Mouse (Mus musculus): ENCODE results near the gene Hbp1. TPM values are rescaled to one million over a fixed set of nuclear protein-coding genes. Genes with fewer than 3 reads are reported as not detected.

Gene Hbp1
- polyA plus RNA-seq, 1 experiment from 2014 or later = 129 TPM

DNA sequence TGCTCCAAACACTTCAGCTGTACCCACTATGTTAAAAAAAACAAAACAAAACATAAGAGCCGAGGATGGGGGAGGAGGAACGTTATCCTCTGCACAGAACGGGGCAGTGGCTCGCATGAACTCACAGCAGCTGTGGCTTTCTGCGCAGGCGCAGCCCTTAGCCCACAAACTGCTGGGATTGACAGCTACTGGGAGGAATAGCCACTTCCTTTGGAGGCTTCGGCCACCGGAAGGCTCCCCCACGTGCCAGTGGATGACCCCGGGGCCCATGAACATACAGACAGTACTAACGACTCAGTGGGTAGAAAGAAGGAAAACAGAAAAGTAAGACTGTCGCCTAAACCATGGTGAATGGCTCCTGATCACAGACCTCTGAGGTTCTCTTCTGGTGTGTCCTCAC is 34.3 kb upstream of the Hbp1 start:
- 56% methylated on average over 12 of the region's 12 CpGs for WGBS
- ATAC-seq (replicated peaks; ENCODE audit: insufficient number of reproducible peaks, low FRiP score, low TSS enrichment, low read depth) (no peak), DNase-seq (ENCODE audit: low spot score) (no peak)
- no peaks in the 10 kb centered on the region for H3K9me3 ChIP-seq (replicated peaks; ENCODE audit: control insufficient read depth, low read length)
- H3K27me3 ChIP-seq (ENCODE audit: control insufficient read depth, insufficient read depth, low read length) = no peaks in the 10 kb centered on the region
- H3K4me3 ChIP-seq (ENCODE audit: low read depth, low read length) = no peak overlapping the region
- H3K27ac ChIP-seq (replicated peaks; ENCODE audit: low read depth, low read length) = no peak overlapping the region
- H3K4me1 ChIP-seq (ENCODE audit: control insufficient read depth, insufficient read depth, low read length) = no peaks in the 10 kb centered on the region
- H3K4me2 ChIP-seq (ENCODE audit: low read depth, low read length) = no peak overlapping the region
- no peak overlapping the region for H3K9ac ChIP-seq (replicated peaks; ENCODE audit: low read length)
- no peaks in the 10 kb centered on the region for H3K36me3 ChIP-seq (replicated peaks; ENCODE audit: control insufficient read depth, insufficient read depth, low read depth, low read length)

DNA sequence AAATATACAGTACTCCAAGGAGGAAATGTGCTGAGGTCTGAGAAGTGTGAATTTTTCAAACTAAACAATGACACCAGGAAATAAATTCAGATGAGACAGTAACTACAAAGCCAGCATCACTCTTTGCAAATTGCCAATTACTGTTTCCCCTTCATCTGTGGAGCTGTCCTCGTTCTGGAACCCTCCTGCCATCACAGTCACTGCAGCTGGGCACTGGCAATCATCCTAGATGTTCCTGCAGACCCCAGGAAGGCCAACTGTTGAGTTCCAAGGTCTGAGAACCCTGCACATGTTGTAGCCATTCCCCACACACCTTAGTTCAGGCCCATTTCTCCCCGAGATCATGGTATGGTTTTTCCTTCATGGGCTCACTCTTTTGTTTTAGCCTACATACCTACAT is 33.9 kb upstream of the Hbp1 start:
- Histone ChIP-seq H3K9me3 (replicated peaks; ENCODE audit: control insufficient read depth, low read length) (no peaks in the 10 kb centered on the region), H3K9ac (replicated peaks; ENCODE audit: low read length) (no peak overlapping the region), H3K4me1 (ENCODE audit: control insufficient read depth, insufficient read depth, low read length) (no peaks in the 10 kb centered on the region), H3K4me2 (ENCODE audit: low read depth, low read length) (no peak overlapping the region), H3K27ac (replicated peaks; ENCODE audit: low read depth, low read length) (no peak overlapping the region), H3K4me3 (ENCODE audit: low read depth, low read length) (no peak overlapping the region), H3K36me3 (replicated peaks; ENCODE audit: control insufficient read depth, insufficient read depth, low read depth, low read length) (no peaks in the 10 kb centered on the region), H3K27me3 (ENCODE audit: control insufficient read depth, insufficient read depth, low read length) (no peaks in the 10 kb centered on the region)
- DNase-seq (ENCODE audit: low spot score) = no peak
- no peak for ATAC-seq (replicated peaks; ENCODE audit: insufficient number of reproducible peaks, low FRiP score, low TSS enrichment, low read depth)
- WGBS = 71% methylated on average over 2 of the region's 2 CpGs

DNA sequence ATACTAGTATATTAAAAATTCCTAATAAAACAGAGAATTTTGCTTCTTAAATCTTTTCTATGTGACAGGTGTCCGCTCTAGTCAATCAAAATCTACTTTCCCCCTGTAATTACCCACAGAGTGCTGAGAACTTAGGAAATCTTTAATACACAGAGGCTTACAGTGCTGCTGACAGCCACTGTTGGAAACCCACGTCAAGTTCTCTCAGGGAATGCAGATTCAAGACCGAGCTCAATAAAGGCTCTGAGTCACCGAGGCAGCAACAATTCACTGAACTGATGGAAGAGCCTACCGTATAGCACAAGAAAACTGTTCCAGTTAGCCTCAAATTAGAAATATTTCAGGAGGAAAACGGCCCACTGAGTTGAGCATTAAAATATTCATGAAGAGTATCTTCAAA is 33.4 kb upstream of the Hbp1 start:
- Histone ChIP-seq H3K9ac (replicated peaks; ENCODE audit: low read length) (no peak overlapping the region), H3K27ac (replicated peaks; ENCODE audit: low read depth, low read length) (no peak overlapping the region), H3K36me3 (replicated peaks; ENCODE audit: control insufficient read depth, insufficient read depth, low read depth, low read length) (no peaks in the 10 kb centered on the region), H3K4me3 (ENCODE audit: low read depth, low read length) (no peak overlapping the region), H3K4me2 (ENCODE audit: low read depth, low read length) (no peak overlapping the region), H3K9me3 (replicated peaks; ENCODE audit: control insufficient read depth, low read length) (no peaks in the 10 kb centered on the region), H3K27me3 (ENCODE audit: control insufficient read depth, insufficient read depth, low read length) (no peaks in the 10 kb centered on the region), H3K4me1 (ENCODE audit: control insufficient read depth, insufficient read depth, low read length) (no peaks in the 10 kb centered on the region)
- ATAC-seq (replicated peaks; ENCODE audit: insufficient number of reproducible peaks, low FRiP score, low TSS enrichment, low read depth) (no peak), DNase-seq (ENCODE audit: low spot score) (no peak)
- WGBS = 73% methylated on average over 6 of the region's 6 CpGs

DNA sequence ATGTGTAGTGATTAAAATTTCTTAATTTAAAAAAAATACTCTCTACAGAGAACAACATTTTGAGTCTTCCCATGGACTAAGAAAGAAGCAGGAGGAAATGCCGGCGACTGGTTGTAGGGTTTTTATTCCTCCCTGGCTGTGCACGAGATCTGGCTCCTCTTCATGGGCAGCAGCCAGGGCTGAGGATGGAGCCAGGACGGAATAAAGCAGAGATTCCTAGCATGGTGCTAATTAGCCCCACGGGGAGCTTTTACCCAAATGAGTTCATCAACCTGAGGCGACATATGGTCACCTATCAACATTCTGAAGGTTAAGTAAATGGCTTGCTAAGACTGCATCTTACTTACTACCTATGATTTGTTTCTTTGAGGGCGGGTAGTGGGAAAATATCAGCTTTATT is 32.9 kb upstream of the Hbp1 start:
- no peak overlapping the region for H3K4me3 ChIP-seq (ENCODE audit: low read depth, low read length)
- ATAC-seq (replicated peaks; ENCODE audit: insufficient number of reproducible peaks, low FRiP score, low TSS enrichment, low read depth) (no peak), DNase-seq (ENCODE audit: low spot score) (no peak)
- H3K27me3 ChIP-seq (ENCODE audit: control insufficient read depth, insufficient read depth, low read length) = no peaks in the 10 kb centered on the region
- no peak overlapping the region for H3K4me2 ChIP-seq (ENCODE audit: low read depth, low read length)
- H3K9me3 ChIP-seq (replicated peaks; ENCODE audit: control insufficient read depth, low read length) = no peaks in the 10 kb centered on the region
- H3K9ac ChIP-seq (replicated peaks; ENCODE audit: low read length) = no peak overlapping the region
- H3K4me1 ChIP-seq (ENCODE audit: control insufficient read depth, insufficient read depth, low read length) = no peaks in the 10 kb centered on the region
- WGBS = 52% methylated on average over 7 of the region's 7 CpGs
- no peaks in the 10 kb centered on the region for H3K36me3 ChIP-seq (replicated peaks; ENCODE audit: control insufficient read depth, insufficient read depth, low read depth, low read length)
- no peak overlapping the region for H3K27ac ChIP-seq (replicated peaks; ENCODE audit: low read depth, low read length)

DNA sequence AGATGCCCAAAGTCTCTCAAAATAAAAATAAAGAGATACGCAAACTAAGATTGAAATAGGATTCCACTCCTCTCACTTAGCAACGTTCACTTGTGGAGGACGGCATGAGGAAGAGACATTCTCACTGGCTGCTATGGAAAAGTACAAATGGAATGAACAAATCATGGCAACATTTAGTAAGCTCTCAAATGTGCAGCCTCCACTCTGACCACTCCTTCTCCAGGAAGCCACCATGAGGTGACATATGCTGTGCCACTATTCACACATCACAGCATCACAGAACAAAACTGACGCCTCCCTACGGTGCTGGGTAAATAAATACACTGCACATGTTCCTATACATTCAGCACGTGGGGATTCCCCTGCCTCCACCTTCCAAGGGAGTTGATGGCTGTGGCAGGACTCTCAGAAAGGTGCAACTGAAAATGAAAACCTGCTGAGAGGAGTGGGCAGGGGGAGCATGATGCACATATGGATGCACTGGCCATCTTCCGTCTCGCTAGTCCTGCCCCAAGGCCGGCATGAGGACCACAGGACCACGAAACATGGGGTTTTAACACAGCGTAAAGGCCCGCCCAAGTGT is 27.4 kb upstream of the Hbp1 start:
- Histone ChIP-seq H3K4me3 (ENCODE audit: low read depth, low read length) (no peak overlapping the region), H3K27ac (replicated peaks; ENCODE audit: low read depth, low read length) (no peak overlapping the region), H3K4me2 (ENCODE audit: low read depth, low read length) (no peak overlapping the region), H3K9ac (replicated peaks; ENCODE audit: low read length) (no peak overlapping the region), H3K36me3 (replicated peaks; ENCODE audit: control insufficient read depth, insufficient read depth, low read depth, low read length) (no peaks in the 10 kb centered on the region), H3K9me3 (replicated peaks; ENCODE audit: control insufficient read depth, low read length) (no peaks in the 10 kb centered on the region), H3K27me3 (ENCODE audit: control insufficient read depth, insufficient read depth, low read length) (no peaks in the 10 kb centered on the region), H3K4me1 (ENCODE audit: control insufficient read depth, insufficient read depth, low read length) (no peaks in the 10 kb centered on the region)
- ATAC-seq (replicated peaks; ENCODE audit: insufficient number of reproducible peaks, low FRiP score, low TSS enrichment, low read depth) = no peak
- 76% methylated on average over 12 of the region's 12 CpGs for WGBS
- no peak for DNase-seq (ENCODE audit: low spot score)

DNA sequence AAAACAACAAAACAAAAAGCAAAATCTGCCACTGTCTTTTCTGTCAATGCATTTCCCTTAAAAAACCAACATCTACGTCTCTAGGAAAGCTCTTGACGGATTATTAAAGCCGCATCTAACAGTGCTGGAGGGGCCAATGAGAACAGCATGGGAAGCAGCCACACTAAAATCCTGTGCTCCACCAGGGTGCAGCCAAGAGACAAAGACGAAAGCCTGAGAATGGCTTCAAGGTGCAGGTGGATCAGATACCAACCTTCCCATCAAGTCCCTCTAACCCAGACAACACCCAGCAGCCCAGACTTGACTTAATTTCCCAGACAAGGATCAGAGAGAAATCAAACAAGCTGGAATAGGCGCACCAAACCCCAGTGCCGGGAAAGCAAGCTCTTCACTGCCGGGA is 26.2 kb upstream of the Hbp1 start:
- no peaks in the 10 kb centered on the region for H3K9me3 ChIP-seq (replicated peaks; ENCODE audit: control insufficient read depth, low read length)
- H3K4me3 ChIP-seq (ENCODE audit: low read depth, low read length) = no peak overlapping the region
- H3K27ac ChIP-seq (replicated peaks; ENCODE audit: low read depth, low read length) = no peak overlapping the region
- H3K36me3 ChIP-seq (replicated peaks; ENCODE audit: control insufficient read depth, insufficient read depth, low read depth, low read length) = no peaks in the 10 kb centered on the region
- no peak overlapping the region for H3K9ac ChIP-seq (replicated peaks; ENCODE audit: low read length)
- H3K4me2 ChIP-seq (ENCODE audit: low read depth, low read length) = no peak overlapping the region
- H3K4me1 ChIP-seq (ENCODE audit: control insufficient read depth, insufficient read depth, low read length) = no peaks in the 10 kb centered on the region
- ATAC-seq (replicated peaks; ENCODE audit: insufficient number of reproducible peaks, low FRiP score, low TSS enrichment, low read depth) = no peak
- H3K27me3 ChIP-seq (ENCODE audit: control insufficient read depth, insufficient read depth, low read length) = no peaks in the 10 kb centered on the region
- peak; percentile 30 for DNase-seq (ENCODE audit: low spot score)
- WGBS = 52% methylated on average over 7 of the region's 7 CpGs

DNA sequence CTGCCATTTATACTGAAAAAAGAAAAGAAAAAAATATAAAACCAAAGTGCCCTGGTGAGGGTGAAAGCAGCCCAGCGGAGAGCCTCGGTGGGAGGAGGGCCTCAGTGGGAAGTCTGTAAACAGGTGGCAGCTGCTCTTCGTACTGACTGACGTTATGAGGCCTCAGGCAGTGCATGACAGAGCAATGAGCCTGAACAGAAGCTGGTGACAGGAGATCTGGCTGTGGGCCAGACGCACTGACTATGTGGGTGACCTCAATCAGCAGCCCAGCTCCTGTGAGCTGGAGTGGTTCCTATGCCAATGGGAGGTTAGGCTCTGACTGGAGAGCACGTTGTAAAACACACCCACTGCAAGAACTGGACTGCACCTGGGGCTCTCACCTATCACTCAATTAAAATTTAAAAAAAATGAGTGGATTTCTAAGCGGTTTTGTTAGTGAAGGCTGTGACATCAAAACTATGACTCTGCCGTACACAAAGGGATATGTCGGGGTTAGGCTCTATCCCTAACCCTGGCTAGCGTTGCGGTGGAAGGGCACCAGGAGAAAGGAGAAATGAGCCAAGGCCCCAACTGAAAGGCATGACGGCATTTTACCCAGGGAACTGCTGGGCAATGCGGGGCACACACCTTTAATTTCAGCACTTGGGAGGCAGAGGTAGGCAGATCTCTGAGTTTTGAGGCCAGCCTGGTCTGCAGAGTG is 23.3 kb upstream of the Hbp1 start:
- no peaks in the 10 kb centered on the region for H3K27me3 ChIP-seq (ENCODE audit: control insufficient read depth, insufficient read depth, low read length)
- DNase-seq (ENCODE audit: low spot score) (peak; percentile 26), ATAC-seq (replicated peaks; ENCODE audit: insufficient number of reproducible peaks, low FRiP score, low TSS enrichment, low read depth) (peak; percentile 48; the same call in 1 of the 2 replicates)
- H3K4me1 ChIP-seq (ENCODE audit: control insufficient read depth, insufficient read depth, low read length) = no peaks in the 10 kb centered on the region
- no peak overlapping the region for H3K9ac ChIP-seq (replicated peaks; ENCODE audit: low read length)
- WGBS = 68% methylated on average over 13 of the region's 13 CpGs
- no peaks in the 10 kb centered on the region for H3K9me3 ChIP-seq (replicated peaks; ENCODE audit: control insufficient read depth, low read length)
- no peak overlapping the region for H3K27ac ChIP-seq (replicated peaks; ENCODE audit: low read depth, low read length)
- no peak overlapping the region for H3K4me2 ChIP-seq (ENCODE audit: low read depth, low read length)
- H3K4me3 ChIP-seq (ENCODE audit: low read depth, low read length) = no peak overlapping the region
- H3K36me3 ChIP-seq (replicated peaks; ENCODE audit: control insufficient read depth, insufficient read depth, low read depth, low read length) = no peaks in the 10 kb centered on the region

DNA sequence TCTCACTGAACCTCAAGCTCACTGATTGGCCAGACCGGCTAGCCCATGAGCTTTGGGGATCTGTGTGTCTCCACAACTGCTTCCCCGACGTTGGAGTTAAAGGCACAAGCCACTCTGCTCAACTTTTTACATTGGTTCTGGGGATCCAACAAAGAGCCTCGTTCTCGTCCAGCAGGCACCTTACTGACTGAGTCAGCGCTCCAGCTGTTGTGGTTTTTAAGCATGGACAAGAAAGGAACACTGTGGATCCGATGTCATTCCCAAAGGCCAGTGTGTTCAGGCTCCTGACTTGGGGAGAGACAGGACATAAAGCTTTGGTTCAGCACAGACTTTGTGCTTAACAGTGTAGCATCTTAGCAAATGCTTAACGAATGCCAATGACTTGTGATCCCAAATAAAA is 21.2 kb upstream of the Hbp1 start:
- Histone ChIP-seq H3K27me3 (ENCODE audit: control insufficient read depth, insufficient read depth, low read length) (no peaks in the 10 kb centered on the region), H3K4me2 (ENCODE audit: low read depth, low read length) (no peak overlapping the region), H3K36me3 (replicated peaks; ENCODE audit: control insufficient read depth, insufficient read depth, low read depth, low read length) (no peaks in the 10 kb centered on the region), H3K27ac (replicated peaks; ENCODE audit: low read depth, low read length) (no peak overlapping the region), H3K9ac (replicated peaks; ENCODE audit: low read length) (no peak overlapping the region), H3K9me3 (replicated peaks; ENCODE audit: control insufficient read depth, low read length) (no peaks in the 10 kb centered on the region), H3K4me3 (ENCODE audit: low read depth, low read length) (no peak overlapping the region), H3K4me1 (ENCODE audit: control insufficient read depth, insufficient read depth, low read length) (no peaks in the 10 kb centered on the region)
- 85% methylated on average over 8 of the region's 8 CpGs for WGBS
- ATAC-seq (replicated peaks; ENCODE audit: insufficient number of reproducible peaks, low FRiP score, low TSS enrichment, low read depth) = no peak
- DNase-seq (ENCODE audit: low spot score) = no peak

Data from embryonic facial prominence, embryonic 11.5 days (tissue).